Mouse (Mus musculus) liver, postnatal 0 days (tissue): ENCODE measurements around the gene Ids.

Source experiments
- CTCF ChIP-seq: sonication (generic); IDR thresholded peaks from 2 replicates; pipeline ENCODE4 v1.5.1; 2016; ENCODE audit warnings: antibody characterized with exemption, low read depth
- EP300 ChIP-seq: IDR thresholded peaks from 2 replicates; pipeline ENCODE4 v1.6.1; 2016; ENCODE audit warnings: antibody characterized with exemption, low read depth, mild to moderate bottlenecking

GRCm38 (mm10) chrX:70364202-70364601 is 682 bp downstream of the Ids start:
- no peak for TF ChIP-seq CTCF
- no peak for TF ChIP-seq EP300
